Mouse (Mus musculus): ENCODE data around the gene Dpf3.

DNA sequence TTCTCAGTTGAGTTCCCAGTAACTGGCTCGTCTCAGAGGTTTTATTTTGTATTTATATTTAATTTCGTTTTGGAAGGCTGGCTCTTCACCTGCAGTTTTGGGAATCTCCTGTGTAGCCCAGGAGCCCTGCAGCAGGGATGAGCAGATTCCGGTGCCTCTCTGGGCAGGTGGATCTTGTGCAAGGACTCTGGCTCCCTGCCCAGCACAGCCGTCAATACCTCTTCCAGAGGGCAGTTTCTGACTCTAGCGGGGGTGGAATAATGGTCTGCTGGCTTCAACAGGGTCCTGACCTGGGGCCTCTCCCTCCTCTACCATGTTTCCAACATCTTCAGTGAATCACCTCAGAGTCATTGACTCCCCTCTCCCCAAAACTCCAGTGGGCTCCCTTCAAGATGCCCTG, 283.2 kb downstream of the Dpf3 start:
- TF ChIP-seq CTCF (conservative IDR thresholded peaks at IDR 0.05; ENCODE audit: insufficient read depth, insufficient read length, low read depth, low read length) (no peak), POLR2A (IDR thresholded peaks at IDR 0.05; ENCODE audit: low read depth, low read length) (no peak)
